Mouse (Mus musculus): Measurements from ENCODE around the gene Exoc8. TPM values are rescaled to one million over a fixed set of nuclear protein-coding genes. Genes with fewer than 3 reads are reported as not detected.

Exoc8 gene
- total and polyA plus RNA-seq, 3 experiments: 9.5 to 16.9 TPM; not detected in 1

GRCm38 (mm10) chr8:124910349-124910748 lies 12.8 kb upstream of the Exoc8 start:
- Histone ChIP-seq H3K27me3 (ENCODE audit: control insufficient read depth in 1 of 2, insufficient read depth in 2 of 2, low read length in 2 of 2) (no peaks in the 10 kb centered on the region), H3K4me1 (ENCODE audit: control insufficient read depth in 1 of 2, insufficient read depth in 2 of 2, low read length in 2 of 2) (peaks cover 0 to 13% of the 10 kb centered on the region in 2 experiments; a peak in 2 of 4 replicates)
- TF ChIP-seq ZNF384 (IDR thresholded peaks at IDR 0.05; ENCODE audit: low read depth, low read length) (no peak), MXI1 (IDR thresholded peaks at IDR 0.05; ENCODE audit: low read depth, low read length) (no peak), MAZ (IDR thresholded peaks at IDR 0.05; ENCODE audit: low read depth, low read length) (no peak)

GRCm38 (mm10) chr8:124909936-124910335 lies 12.4 kb upstream of the Exoc8 start:
- Histone ChIP-seq H3K27ac (ENCODE audit: control insufficient read depth, low read depth, low read length) (no peak overlapping the region), H3K27me3 (ENCODE audit: control insufficient read depth in 1 of 2, insufficient read depth in 2 of 2, low read length in 2 of 2) (no peaks in the 10 kb centered on the region), H3K4me1 (ENCODE audit: control insufficient read depth in 1 of 2, insufficient read depth in 2 of 2, low read length in 2 of 2) (peaks cover 0 to 13% of the 10 kb centered on the region in 2 experiments; a peak in 2 of 4 replicates), H3K36me3 (ENCODE audit: control insufficient read depth in 1 of 2, insufficient read depth in 2 of 2, low read length in 2 of 2) (peaks cover 8 to 11% of the 10 kb centered on the region in 2 experiments), H3K4me3 (ENCODE audit: control insufficient read depth in 1 of 2, insufficient read depth in 1 of 2, low read depth in 2 of 2, low read length in 2 of 2) (no peak overlapping the region), H3K9ac (ENCODE audit: control insufficient read depth, low read depth, low read length, poor library complexity, severe bottlenecking) (no peak overlapping the region), H3K79me2 (ENCODE audit: control insufficient read depth, insufficient read depth, low read length, poor library complexity) (peaks cover 6% of the 10 kb centered on the region; the same call in 1 of the 2 replicates), H3K9me3 (replicated peaks; ENCODE audit: insufficient read depth, low read length) (no peaks in the 10 kb centered on the region)
- no peak for TF ChIP-seq SIN3A (IDR thresholded peaks at IDR 0.05; ENCODE audit: low read length)
- no peak for TF ChIP-seq TAL1 (IDR thresholded peaks at IDR 0.05; ENCODE audit: low read length)
- no peak for TF ChIP-seq CHD1 (IDR thresholded peaks at IDR 0.05; ENCODE audit: low read depth, low read length)
- no peak for TF ChIP-seq USF2 (IDR thresholded peaks at IDR 0.05; ENCODE audit: borderline replicate concordance in 1 of 2, insufficient read depth in 1 of 2, low read depth in 1 of 2, low read length in 2 of 2)
- TF ChIP-seq NRF1 (IDR thresholded peaks at IDR 0.05; ENCODE audit: insufficient read depth, low read depth, low read length, poor library complexity, severe bottlenecking): no peak
- TF ChIP-seq HCFC1 (IDR thresholded peaks at IDR 0.05; ENCODE audit: low read depth, low read length): no peak
- TF ChIP-seq POLR2AphosphoS5 (IDR thresholded peaks at IDR 0.05; ENCODE audit: borderline replicate concordance, low read depth, low read length): no peak
- TF ChIP-seq CTCF (IDR thresholded peaks at IDR 0.05 in 2 of 3, conservative IDR thresholded peaks at IDR 0.05 in 1 of 3; ENCODE audit: control insufficient read depth in 1 of 3, insufficient read depth in 1 of 3, low read depth in 2 of 3, low read length in 3 of 3, poor library complexity in 1 of 3, severe bottlenecking in 1 of 3): no peak
- no peak for TF ChIP-seq UBTF (IDR thresholded peaks at IDR 0.05; ENCODE audit: borderline replicate concordance, insufficient read depth, low read depth, low read length)
- no peak for TF ChIP-seq USF1 (IDR thresholded peaks at IDR 0.05; ENCODE audit: low read depth, low read length)
- TF ChIP-seq MAX (IDR thresholded peaks at IDR 0.05; ENCODE audit: low read length): no peak
- no peak for TF ChIP-seq RCOR1 (IDR thresholded peaks at IDR 0.05; ENCODE audit: low read depth, low read length)
- no peak for DNase-seq (ENCODE audit: low read depth, low spot score)

More at GRCm38 (mm10) chr8:124910349-124910748, 12.8 kb upstream of the Exoc8 start:
- DNase-seq (ENCODE audit: low read depth, low spot score): no peak
- H3K36me3 ChIP-seq (ENCODE audit: control insufficient read depth in 1 of 2, insufficient read depth in 2 of 2, low read length in 2 of 2): peaks cover 7 to 11% of the 10 kb centered on the region in 2 experiments
- no peak overlapping the region for H3K9ac ChIP-seq (ENCODE audit: control insufficient read depth, low read depth, low read length, poor library complexity, severe bottlenecking)
- H3K4me3 ChIP-seq (ENCODE audit: control insufficient read depth in 1 of 2, insufficient read depth in 1 of 2, low read depth in 2 of 2, low read length in 2 of 2): no peak overlapping the region
- no peaks in the 10 kb centered on the region for H3K9me3 ChIP-seq (replicated peaks; ENCODE audit: insufficient read depth, low read length)
- H3K79me2 ChIP-seq (ENCODE audit: control insufficient read depth, insufficient read depth, low read length, poor library complexity): peaks cover 5% of the 10 kb centered on the region; the same call in 1 of the 2 replicates
- no peak overlapping the region for H3K27ac ChIP-seq (ENCODE audit: control insufficient read depth, low read depth, low read length)

Data from MEL (cell line).